Mouse (Mus musculus) kidney, adult 18-20 months (tissue): ENCODE measurements around the gene 1600014C10Rik.

ENCODE experiments used
- DNase-seq: peaks from one replicate; pipeline ENCODE4 v3.0.0; 2021

Gene 1600014C10Rik

GRCm38 (mm10) chr7:38182962-38183687 lies at the start of gene 1600014C10Rik:
Gene 1600014C10Rik (plus strand): TSS chr7:38183217.
- DNase-seq = no peak

DNA sequence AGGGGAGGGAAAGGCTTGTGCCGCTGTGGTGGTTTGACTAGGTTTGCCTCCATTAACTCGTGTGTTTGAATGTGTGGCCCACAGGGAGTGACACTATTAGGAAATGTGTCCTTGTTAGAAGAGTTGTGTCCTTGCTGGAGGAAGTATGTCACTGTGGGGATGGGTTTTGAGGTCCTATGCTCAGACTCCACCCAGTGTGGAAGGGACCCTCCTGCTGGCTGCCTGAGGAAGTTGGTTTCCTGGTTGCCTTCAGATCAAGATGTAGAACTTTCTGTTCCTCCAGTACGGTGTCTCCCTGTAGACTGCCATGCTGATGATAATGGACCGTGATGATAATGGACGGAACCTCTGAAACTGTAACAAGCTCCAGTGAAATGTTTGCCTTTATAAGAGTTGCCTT lies 48.5 kb upstream of the 1600014C10Rik start:
- no peak for DNase-seq

- DNase-seq = no peak
Measured at GRCm38 (mm10) chr7:38140324-38140723, 42.7 kb upstream of the 1600014C10Rik start.

DNA sequence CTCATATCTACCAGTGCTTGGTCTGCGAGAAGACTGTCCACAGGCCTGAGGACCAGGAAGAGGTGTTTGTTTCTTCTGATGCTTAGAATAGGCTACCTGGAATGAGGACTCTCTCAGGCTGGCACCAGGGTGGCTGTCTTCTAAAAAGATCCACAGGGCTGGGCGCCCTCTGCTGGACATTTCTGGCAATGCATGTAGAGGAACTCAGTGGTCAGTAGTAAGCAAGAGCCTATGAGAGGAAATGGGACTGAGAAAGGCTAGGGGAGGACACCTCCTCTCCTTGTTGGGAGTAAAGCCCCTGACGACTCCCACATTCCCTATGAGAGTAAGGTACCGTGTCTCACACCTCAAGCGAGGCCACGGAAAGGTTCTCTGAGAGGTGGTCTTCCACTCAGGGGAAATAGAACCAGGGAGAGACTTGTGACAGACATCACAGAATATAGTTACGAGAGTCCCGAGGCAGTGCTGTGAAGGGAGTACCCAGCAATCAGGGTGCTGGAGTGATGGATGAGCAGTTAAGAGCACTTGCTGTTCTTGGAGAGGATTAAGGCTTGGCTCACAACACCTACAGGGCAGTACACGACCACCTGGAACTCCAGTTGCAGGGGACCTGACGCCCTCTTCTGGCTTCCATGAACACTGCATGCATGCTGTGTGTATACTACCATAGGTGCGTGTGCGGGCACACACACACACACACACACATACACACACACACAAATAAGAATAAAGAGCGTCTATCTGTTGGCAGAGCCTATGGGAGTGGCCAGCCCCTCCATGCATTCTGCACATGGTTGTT lies 41.1 kb upstream of the 1600014C10Rik start:
- peak; percentile 87 for DNase-seq

DNA sequence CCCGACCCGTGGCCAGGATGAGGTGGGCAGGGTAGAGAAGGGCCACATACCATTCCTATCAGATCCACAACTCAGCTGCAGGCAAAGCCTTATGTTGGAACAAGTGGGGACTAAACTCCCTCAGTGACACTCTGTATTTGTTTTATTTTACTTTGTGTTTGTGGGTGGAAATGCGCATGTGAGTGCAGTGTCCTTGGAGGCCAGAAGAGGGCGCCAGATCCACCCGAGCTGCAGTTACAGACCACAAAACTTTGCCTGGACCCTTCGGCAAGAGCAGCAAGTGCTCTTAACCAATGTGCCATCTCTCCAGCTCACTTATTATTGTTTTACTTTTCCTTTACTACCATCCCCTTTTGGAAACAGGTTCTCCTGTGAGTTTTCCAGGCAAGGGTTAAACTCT lies 35.5 kb upstream of the 1600014C10Rik start:
- no peak for DNase-seq

GRCm38 (mm10) chr7:38151706-38152312 lies 31.2 kb upstream of the 1600014C10Rik start:
- no peak for DNase-seq

DNA sequence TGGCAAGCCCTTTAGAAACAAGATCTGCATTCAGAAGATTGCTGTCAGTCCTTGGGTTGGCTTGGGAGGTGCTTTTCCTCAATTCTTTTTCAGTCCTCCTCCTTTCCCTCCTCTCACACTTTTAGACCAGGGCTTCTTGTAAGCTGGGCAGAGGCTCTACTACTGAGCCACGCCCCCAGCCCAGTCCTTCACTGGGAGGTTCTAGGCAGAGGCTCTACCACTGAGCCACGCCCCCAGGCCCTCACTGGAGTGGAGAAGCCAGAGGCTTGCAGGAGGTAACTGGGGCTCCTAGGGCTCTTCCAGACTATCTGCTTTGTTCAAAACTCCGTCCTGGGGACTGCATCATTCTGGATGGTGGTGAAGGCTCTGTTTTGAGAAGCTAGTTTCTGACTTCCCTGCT lies 30.4 kb upstream of the 1600014C10Rik start:
- no peak for DNase-seq

DNA sequence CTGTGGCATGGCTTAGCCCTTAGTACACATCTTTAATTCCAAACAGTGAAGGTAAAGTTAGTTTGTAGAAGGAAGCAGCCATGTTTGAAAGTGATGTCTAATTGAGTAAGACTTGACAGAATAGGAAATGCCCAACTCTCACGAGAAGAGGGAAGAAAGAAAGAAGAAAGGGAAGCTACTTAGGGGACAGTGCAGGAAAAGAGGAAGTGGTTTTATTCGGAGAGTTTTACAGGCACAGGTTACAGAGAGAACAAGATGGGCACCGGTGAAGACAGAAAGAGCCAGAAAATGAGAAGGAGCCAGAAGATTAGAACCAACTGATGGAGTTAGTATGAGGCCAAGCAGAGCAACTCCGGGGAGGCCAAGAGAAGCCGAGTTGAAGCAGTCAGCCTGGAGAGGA lies 27.2 kb upstream of the 1600014C10Rik start:
- DNase-seq = no peak

GRCm38 (mm10) chr7:38158764-38159458 lies 24.1 kb upstream of the 1600014C10Rik start:
- no peak for DNase-seq

- DNase-seq = no peak
Measured at GRCm38 (mm10) chr7:38161438-38161837, 21.6 kb upstream of the 1600014C10Rik start.

GRCm38 (mm10) chr7:38163433-38164050 lies 19.5 kb upstream of the 1600014C10Rik start:
- no peak for DNase-seq

- DNase-seq = no peak
Measured at GRCm38 (mm10) chr7:38166930-38167645, 15.9 kb upstream of the 1600014C10Rik start.

DNA sequence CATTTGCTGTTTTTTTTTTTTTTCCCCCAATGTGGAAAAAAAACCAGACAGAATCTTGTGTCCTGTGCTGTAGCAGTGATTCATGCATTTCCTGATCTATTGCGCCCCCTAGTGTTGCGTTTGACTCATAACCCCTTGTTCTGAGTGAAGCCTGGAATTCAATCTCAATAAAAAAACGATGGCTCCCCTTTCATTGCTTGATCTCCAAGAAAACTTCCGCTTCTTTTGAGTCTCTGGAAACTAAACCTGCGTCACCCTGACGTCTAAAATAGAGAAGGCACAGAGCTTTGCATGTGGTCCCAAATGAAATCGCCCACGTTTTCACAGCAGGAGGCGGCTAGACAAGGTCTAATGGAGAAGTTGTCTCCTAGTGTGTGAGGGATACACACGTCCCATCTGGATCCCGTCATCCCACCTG lies 15.3 kb upstream of the 1600014C10Rik start:
- no peak for DNase-seq

DNA sequence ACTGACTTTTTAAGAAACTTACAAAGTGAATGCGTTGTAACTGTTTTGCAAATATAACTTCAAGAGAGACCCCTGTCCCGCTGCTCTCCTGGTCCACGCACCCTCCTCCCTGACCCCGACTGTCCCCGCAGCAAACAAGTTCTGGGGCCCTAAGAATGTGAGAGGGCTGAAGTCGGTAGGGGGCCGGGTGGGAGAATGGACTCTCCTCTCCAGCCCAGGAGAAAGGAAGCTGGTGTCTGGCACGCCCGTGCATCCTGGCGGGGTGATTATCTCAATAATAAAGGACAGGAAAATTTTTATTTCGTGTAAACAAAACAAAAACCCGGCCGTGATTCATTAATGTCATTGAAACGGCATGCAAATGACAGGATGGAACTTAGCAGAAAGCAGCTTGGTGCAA lies 9.1 kb upstream of the 1600014C10Rik start:
- DNase-seq = no peak

DNA sequence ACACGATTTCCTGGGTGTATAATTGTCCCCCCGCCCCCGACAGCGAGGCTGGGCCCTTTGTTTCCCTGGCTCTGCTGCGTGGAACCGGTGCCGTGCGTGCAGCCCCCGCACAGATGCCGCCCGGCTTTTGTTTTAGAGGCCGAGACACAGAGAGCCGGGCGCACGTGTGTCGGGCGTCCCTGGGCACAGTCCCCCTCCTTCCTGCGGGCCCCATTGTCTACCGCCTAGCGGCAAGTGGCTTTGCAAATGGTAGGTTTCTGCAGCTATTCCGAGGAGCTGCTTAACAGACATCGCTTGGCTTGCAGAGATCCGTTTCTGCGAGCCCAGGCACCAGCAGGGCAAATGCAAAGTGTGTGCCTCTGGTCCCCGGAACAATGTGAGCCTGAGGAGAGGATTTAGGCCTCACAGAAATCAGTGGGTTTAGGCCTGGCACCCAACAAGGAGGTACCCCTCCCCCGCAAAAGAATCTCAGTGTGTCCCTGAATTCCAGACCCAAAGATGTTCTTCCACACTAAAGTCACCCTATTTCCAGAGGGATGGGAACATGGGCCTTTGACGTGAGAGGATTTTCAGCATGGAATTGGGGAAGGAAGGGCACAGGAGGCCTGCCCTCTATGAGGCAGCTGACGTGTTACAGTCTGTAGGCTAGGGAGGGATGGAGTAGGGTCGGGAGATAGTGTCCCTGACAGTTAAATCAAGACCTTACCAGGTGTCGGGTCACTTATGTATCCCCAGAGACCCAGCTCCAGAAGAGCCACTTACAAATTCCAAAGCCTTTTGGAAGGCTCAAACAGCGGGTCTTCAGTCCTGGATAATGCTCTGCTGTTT lies 8.5 kb upstream of the 1600014C10Rik start:
- no peak for DNase-seq

DNA sequence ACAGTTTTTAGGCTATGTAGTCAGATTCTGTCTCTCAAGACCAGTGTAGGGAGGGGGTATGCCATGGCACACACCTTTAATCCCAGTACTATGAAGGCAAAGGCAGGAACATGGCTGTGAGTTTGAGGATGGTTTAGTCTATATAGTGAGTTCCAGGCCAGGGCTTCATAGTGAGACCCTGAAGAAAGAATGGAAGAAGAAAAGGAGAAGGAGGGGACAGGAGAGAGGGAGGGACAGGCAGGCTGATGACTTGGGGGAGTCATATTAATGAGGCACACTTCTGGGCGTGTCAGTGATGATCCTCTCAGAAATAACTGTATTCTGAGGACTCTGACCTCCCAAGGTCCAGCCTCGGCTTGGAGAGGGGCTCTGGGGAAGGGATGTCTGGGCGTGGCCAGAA lies 7.0 kb upstream of the 1600014C10Rik start:
- DNase-seq = no peak

DNA sequence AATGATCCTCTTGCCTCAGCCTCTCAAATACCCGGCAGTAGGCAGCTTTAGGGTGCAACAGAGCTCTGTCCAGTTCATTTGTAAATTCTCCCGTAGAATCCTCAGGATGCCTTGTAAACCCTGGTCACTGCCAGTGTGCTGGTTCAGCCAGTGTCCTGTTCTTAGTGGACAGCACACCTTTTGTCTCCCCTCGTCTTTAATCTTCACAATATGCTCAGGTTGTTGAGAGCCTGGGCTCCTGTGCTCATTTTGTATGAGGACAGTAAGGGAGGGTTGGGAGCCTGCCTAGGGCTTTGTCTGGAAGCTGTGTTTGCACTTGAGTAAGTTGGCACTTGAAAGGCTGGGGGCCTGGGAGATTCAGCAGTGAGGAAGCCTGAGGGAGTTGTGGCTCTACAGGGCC lies 3.1 kb upstream of the 1600014C10Rik start:
- DNase-seq = no peak

DNA sequence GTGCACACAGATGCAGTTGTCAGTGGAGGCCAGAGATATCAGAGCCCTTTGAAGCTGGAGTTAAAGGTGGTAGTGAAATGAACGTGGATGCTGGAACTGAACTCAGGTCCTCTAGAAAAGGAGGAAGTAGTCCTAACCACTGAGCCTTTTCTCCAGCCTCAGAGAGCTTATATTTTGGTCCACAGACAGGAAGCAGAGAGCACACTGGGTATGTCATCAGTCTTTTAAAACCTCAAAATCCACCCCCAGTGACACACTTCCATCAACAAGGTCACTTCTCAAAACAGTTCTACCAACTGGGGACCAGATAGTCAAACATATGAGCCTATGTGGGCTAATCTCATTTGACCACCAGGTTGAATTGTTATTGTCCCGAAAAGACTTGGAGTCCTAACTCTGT lies 1.7 kb upstream of the 1600014C10Rik start:
- no peak for DNase-seq

- DNase-seq = peak; percentile 88
Measured at GRCm38 (mm10) chr7:38182596-38182961, 438 bp upstream of the 1600014C10Rik start.

GRCm38 (mm10) chr7:38183709-38184417 lies 846 bp downstream of the 1600014C10Rik start:
- peak; percentile 92 for DNase-seq

GRCm38 (mm10) chr7:38184418-38184745 lies 1.4 kb downstream of the 1600014C10Rik start:
- DNase-seq = no peak
